Mouse (Mus musculus): ENCODE measurements around the gene Tff2.

- TF ChIP-seq CTCF (IDR thresholded peaks at IDR 0.05; ENCODE audit: low read depth): peak; percentile 92
- no peak for TF ChIP-seq EP300 (IDR thresholded peaks at IDR 0.05; ENCODE audit: low read depth)
Observed at GRCm38 (mm10) chr17:31121975-31122374, 22.1 kb downstream of the Tff2 start.

All from liver, postnatal 0 days (tissue).